Mouse (Mus musculus) splenic B cell, adult 2 months (primary cell): ENCODE data around the gene Tmem222.

Experiments
- DNase-seq: peaks from one replicate; pipeline ENCODE4 v3.0.0-alpha.2; 2011; ENCODE audit warnings: low read depth, low spot score
- H3K27me3 ChIP-seq: 2 replicates; pipeline ENCODE4 v1.6.1; 2012; ENCODE audit warnings: mild to moderate bottlenecking, low read length, moderate library complexity, mixed read lengths; ENCODE audit not compliant: control insufficient read depth, poor library complexity, insufficient read depth, severe bottlenecking
- H3K36me3 ChIP-seq: 2 replicates; pipeline ENCODE4 v1.6.1; 2012; ENCODE audit warnings: mild to moderate bottlenecking, low read length, moderate library complexity, mixed read lengths; ENCODE audit not compliant: control insufficient read depth, poor library complexity, insufficient read depth, severe bottlenecking

The Tmem222 gene

DNA sequence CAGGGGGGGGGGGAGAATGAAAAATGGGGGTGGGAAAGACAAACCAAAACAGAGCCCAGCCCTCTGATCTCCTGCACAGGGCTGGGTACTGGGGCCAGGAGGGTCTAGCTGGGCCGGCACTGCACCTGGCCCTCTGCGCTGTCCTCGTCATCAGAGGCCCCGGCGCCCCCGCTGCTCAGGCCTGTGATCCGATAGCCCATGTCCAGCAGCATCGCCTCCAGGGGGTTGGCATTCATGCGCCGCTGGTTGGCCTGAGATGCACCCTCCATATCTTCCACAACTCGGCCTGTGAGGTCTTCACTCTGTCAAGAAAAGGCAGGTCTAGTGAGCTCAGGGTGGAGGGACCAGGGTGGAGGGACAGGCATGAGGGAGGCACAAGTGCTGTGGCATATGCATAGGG, 16.5 kb upstream of the Tmem222 start:
- no peaks in the 10 kb centered on the region for H3K27me3 ChIP-seq
- DNase-seq: no peak

DNA sequence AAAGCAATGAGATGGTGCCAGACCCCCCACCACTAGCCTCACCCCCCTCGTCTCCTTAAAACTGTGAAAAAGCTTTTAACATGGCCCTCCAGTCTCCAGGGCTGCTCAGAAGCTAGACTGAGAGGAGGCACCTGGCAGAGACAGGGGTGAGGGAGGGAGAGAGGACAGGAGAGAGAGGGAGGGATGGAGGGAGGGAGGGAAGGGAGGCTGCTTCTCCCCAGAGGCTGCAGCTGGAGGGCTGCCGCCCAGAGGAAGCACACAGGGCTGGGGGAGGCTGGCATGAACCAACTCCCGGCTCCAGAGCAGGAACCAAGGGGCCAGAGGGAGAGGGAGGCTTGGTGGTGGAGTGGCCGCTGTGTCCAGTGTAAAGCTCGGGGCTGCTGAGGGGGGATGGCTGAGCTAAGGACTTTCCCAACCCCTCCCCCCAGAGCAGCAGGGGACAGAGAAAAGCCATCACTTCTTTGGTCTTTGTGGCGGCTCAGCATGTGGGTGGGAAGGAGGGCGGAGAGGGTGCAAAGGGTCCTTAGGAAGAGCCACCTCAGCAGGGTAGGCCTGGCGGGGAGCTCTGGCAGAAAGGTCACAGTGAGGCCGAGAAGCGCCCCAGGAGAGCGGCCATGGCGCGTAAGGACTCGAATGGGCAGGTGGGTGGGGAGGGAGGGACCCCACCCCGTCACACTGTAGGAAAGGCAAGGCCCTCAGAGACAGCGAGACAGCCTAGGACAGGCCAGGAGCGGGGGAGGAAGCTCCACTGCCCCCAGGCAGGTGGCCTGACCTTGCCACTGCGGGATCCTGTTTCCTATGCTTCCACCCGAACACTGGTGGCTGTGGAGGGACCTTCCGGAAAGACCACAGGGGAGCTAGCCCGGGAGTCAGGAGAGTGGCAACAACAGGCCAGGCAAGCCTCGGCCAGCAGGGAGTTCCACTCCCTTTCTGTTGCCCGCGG, 15.6 kb upstream of the Tmem222 start:
- DNase-seq: no peak
- H3K27me3 ChIP-seq: no peaks in the 10 kb centered on the region
- peaks cover 6% of the 10 kb centered on the region; the same call in 1 of the 2 replicates for H3K36me3 ChIP-seq

More for the DNA sequence above, 16.5 kb upstream of the Tmem222 start:
- peaks cover 6% of the 10 kb centered on the region; the same call in 1 of the 2 replicates for H3K36me3 ChIP-seq

GRCm38 (mm10) chr4:133292405-133292804, 14.8 kb upstream of the Tmem222 start:
- peaks cover 6% of the 10 kb centered on the region; the same call in 1 of the 2 replicates for H3K36me3 ChIP-seq
- H3K27me3 ChIP-seq: no peaks in the 10 kb centered on the region
- no peak for DNase-seq

DNA sequence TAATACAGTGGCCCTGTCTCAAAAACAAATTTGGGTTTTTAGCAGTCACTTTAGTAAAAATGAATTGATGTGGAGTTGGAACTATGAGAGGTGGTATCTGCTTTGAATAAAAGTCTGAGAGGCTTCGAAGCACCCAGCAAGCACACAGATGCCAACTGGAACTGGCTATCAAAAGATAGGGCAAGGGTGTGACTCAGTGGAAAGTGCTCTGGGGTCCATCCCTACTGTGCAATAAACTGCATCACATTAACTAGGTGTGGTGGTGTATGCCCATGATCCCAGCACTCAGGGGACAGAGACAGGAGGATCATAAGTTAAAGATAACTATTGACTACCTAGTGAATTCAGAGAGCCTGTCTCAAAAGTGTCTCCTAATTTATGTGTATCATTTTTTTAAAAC, 13.7 kb upstream of the Tmem222 start:
- H3K27me3 ChIP-seq: no peaks in the 10 kb centered on the region
- DNase-seq: no peak
- peaks cover 6% of the 10 kb centered on the region; the same call in 1 of the 2 replicates for H3K36me3 ChIP-seq

DNA sequence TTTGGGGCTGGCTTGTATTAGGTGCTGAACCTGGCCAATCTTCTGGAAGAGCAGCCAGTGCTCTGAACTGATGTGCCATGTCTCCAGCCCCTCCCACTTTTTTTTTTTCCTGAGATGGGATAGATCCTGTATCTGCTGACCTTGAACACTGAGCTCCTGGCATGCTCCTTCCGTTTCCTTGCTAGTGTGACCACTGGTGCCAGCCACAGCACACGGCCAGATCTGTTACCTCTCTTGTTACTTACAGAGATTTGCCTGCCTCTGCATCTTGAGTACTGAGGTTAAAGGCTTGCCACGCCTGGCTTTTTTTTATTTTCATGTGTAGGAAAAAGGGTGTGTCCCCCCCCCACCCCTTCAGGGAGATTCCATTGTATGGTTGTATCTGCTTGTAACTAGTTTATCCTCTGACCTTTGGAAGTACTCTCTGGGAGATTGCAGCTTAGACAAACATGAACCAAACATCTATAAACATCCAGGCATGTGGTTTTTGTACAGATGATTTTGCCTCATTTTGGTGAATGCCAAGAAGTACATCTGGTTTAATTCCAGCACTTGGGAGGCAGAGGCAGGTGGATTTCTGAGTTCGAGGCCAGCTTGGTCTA, 9.0 kb upstream of the Tmem222 start:
- H3K27me3 ChIP-seq: no peaks in the 10 kb centered on the region
- no peaks in the 10 kb centered on the region for H3K36me3 ChIP-seq
- DNase-seq: no peak

DNA sequence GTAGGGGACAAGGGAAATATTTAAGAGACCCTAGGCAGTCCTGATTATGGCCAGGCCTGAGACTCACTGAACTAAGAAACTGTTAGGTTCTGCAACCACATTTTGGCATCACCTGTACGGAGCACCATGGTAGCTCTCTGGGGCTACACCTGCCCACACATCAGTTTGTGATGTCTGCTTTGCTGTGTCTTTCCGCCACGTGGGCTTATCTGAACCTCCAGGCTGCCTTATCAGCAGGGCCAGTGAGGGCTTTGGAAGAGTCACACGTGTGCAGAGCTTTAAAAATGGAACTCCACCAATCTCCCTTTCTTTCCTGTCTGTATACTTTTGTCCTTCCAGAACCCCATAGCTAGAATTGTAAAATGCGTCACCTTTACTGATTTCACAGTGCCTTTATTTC, 8.4 kb upstream of the Tmem222 start:
- no peak for DNase-seq
- Histone ChIP-seq H3K36me3 (no peaks in the 10 kb centered on the region), H3K27me3 (no peaks in the 10 kb centered on the region)

DNA sequence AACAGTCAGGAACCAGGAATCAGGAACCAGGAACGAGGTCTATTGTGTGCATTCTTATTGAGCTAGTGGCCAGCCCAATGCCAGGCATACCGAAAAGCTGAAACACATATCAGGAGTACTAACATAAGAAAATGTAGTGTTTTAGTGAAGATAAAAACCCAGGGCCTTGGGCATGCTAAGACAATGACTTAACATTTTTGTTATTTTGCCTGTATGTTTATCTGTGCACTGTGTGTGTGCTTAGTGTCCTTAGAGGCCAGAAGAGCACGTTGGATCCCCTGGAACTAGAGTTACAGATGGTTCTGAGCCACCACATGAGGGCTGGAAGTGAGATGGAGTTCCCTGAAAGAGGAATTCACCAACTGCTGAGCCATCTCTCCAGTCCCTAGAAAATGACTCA, 7.7 kb upstream of the Tmem222 start:
- Histone ChIP-seq H3K27me3 (no peaks in the 10 kb centered on the region), H3K36me3 (no peaks in the 10 kb centered on the region)
- no peak for DNase-seq

GRCm38 (mm10) chr4:133282656-133283055, 5.1 kb upstream of the Tmem222 start:
- no peaks in the 10 kb centered on the region for H3K36me3 ChIP-seq
- no peak for DNase-seq

DNA sequence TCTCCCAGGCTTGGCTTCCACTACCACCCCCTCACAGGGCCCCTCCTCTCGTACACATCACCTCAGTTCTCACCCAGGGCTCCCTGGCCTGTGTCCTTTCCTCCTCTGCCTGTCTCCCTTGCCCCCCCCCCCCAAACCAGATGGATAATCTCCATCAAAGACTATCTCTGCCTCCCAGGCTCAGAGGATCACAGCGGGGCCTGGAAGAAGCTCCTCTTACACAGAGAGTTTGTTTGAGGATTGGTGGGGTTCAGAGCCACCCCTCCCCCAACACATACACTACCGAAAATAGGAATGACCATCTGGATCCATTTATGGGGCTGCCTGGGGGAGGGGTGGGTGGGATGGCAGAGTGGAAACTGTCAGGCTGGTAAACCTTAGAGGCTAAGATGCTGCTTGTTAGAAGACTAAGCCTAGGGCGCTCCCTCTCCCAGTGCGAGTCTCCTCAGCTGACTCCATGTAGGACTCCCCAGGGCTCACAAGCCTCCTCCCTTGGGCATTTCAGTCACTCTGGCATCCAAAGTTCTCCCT, 4.4 kb upstream of the Tmem222 start:
- DNase-seq: no peak
- no peaks in the 10 kb centered on the region for H3K27me3 ChIP-seq
- H3K36me3 ChIP-seq: no peaks in the 10 kb centered on the region

More at GRCm38 (mm10) chr4:133282656-133283055, 5.1 kb upstream of the Tmem222 start:
- H3K27me3 ChIP-seq: no peaks in the 10 kb centered on the region

DNA sequence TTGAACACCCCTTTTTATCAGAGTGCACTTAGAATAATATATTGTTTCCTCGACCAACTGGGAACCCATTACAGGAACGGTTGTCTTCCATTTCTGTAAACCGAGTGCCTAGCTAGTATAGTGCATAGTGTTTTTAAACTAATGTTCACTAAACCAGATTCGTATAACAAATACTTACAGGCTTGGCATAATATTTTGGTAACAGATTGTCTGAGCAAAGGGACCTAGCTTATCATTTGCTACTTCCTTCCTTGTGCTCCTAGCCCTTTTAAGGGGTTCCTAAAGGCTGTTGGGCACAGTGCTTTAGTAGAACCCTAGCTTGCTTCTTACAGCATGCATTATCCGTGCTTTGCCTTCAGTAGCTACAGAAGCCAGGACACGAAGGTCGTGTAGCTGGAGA, 3.9 kb upstream of the Tmem222 start:
- no peak for DNase-seq
- Histone ChIP-seq H3K36me3 (no peaks in the 10 kb centered on the region), H3K27me3 (no peaks in the 10 kb centered on the region)

GRCm38 (mm10) chr4:133278482-133278881, 890 bp upstream of the Tmem222 start:
- no peaks in the 10 kb centered on the region for H3K27me3 ChIP-seq
- no peaks in the 10 kb centered on the region for H3K36me3 ChIP-seq
- no peak for DNase-seq

DNA sequence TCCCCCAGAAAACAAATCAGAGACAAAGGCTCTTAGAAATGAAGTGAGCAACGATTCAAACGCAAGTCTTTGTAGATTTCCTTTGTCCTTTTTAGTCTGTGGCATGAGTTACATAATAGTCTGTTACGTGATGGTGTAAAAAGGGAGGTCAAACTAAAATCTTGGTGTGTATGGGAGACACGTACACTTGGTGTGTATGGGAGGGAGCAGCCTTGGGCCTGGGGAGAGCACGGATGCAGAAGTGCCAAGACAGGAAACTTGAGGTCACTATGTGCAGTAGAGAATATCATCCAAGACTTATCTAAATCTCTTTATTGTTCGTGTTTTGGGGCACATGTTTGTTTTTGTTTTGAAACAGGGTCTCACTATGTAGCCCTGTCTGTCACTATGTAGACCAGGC, 475 bp upstream of the Tmem222 start:
- no peak for DNase-seq
- no peaks in the 10 kb centered on the region for H3K27me3 ChIP-seq
- H3K36me3 ChIP-seq: no peaks in the 10 kb centered on the region

GRCm38 (mm10) chr4:133270929-133271328, 6.7 kb downstream of the Tmem222 start:
- Histone ChIP-seq H3K27me3 (no peaks in the 10 kb centered on the region), H3K36me3 (peaks cover 15% of the 10 kb centered on the region)
- DNase-seq: no peak

DNA sequence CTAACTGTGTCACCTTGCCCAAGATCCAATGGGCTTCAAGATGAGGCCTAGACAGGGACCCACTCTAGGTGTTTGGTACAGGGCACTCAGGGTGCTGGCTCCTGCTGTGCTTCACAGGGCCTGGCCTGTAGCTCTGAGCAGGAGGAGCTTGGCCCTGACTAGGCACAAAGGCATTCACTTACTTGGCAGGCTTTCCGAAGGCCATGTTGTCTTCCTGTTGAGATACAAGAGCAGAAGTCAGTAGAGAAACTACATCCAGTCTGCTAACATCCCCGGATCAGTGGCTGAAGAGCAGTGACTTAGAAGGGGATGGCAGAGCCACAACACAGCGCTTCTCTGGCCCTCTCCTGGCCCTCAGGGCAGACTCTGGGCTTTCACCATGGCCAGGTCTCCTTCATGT, 8.0 kb downstream of the Tmem222 start:
- Histone ChIP-seq H3K36me3 (peaks cover 15% of the 10 kb centered on the region), H3K27me3 (no peaks in the 10 kb centered on the region)
- no peak for DNase-seq

DNA sequence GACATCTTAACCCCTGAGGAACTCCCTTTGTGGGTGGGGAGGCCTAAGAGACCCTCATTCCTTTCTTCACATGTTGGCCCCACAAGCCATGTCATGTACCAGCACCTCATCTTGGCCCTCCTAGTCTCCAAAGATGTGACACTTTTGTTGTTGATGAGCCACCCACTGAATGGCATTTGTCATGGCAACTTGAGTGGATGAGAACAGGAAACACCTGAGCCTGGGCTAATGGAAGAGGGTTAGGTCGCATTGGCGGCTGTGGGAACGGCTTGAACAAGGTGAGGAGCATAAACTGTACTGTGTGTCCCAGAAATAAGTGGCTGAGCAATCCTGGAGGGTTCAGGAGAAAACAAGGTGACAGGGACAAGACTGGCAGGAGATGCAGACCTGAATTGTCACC, 8.7 kb downstream of the Tmem222 start:
- peaks cover 15% of the 10 kb centered on the region for H3K36me3 ChIP-seq
- DNase-seq: no peak
- no peaks in the 10 kb centered on the region for H3K27me3 ChIP-seq
